Mouse (Mus musculus) forebrain, embryonic 16.5 days (tissue): ENCODE measurements at regions not wholly inside any gene's neighbourhood (a gene's known extent, or its start where the extent isn't known, plus 50 kb on each side); places are given as distances from the start of the nearest gene placed in this dataset.

Source experiments
- ATAC-seq: fragments of 200-750 bp; cut with Nextera tagmentation; 2 replicates; pipeline ENCODE4 v1.8.0; 2017; ENCODE audit warnings: mild to moderate bottlenecking, moderate library complexity
- H3K27ac ChIP-seq: fragments of 300-500 bp; sonication (generic); 2 replicates; pipeline ENCODE4 v1.5.1; 2014; ENCODE audit warnings: low read length, control low read depth
- H3K27me3 ChIP-seq: fragments of 300-500 bp; sonication (generic); replicated peaks from 2 replicates; pipeline ENCODE4 v1.6.1; 2014; ENCODE audit warnings: low read length; ENCODE audit not compliant: control insufficient read depth, insufficient read depth
- H3K36me3 ChIP-seq: fragments of 300-500 bp; sonication (generic); 2 replicates; pipeline ENCODE4 v1.6.1; 2014; ENCODE audit not compliant: control insufficient read depth, insufficient read depth
- H3K4me1 ChIP-seq: fragments of 300-500 bp; sonication (generic); replicated peaks from 2 replicates; pipeline ENCODE4 v1.6.1; 2014; ENCODE audit warnings: low read length; ENCODE audit not compliant: control insufficient read depth, insufficient read depth
- H3K4me2 ChIP-seq: fragments of 300-500 bp; sonication (generic); 2 replicates; pipeline ENCODE4 v1.6.1; 2014; ENCODE audit warnings: mild to moderate bottlenecking, low read length, control low read depth
- H3K4me3 ChIP-seq: fragments of 300-500 bp; sonication (generic); replicated peaks from 2 replicates; pipeline ENCODE4 v1.5.1; 2014; ENCODE audit warnings: mild to moderate bottlenecking, low read length, control low read depth
- H3K9ac ChIP-seq: fragments of 300-500 bp; sonication (generic); replicated peaks from 2 replicates; pipeline ENCODE4 v1.6.1; 2014; ENCODE audit warnings: low read depth, low read length, control low read depth
- H3K9me3 ChIP-seq: fragments of 300-500 bp; sonication (generic); 2 replicates; pipeline ENCODE4 v1.6.1; 2016; ENCODE audit warnings: low read length; ENCODE audit not compliant: control insufficient read depth
- WGBS: fragments of 180-500 bp; shearing (Covaris S2); extraction: QIAGEN DNeasy Blood & Tissue Kit; methylation state at CpG from one replicate; pipeline ENCODE4 v1.1.7; 2014; 5-methylcytosine and 5-hydroxymethylcytosine counted together

DNA sequence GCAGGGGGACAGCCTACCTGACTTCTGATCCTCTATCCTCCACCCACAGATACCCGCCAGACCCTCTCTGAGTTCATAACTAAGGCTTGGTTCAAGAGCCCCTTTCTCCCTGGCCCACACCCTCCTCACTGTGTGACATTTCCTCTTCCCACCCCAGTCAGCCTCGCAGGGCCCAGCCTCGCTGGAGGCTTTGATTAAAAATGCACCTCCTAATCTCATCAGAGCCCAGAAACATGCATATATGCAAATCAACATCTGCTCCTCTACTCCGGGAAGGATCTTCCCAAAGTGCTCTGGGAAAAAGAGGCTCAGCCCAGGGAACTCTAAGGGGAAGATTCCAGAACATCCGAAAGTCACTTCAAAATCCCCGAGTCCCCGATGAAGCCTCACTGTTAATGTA is 114.8 kb downstream of the Irx5 start:
- peak; percentile 80 for ATAC-seq
- no peaks in the 10 kb centered on the region for H3K36me3 ChIP-seq
- H3K9ac ChIP-seq = no peak overlapping the region
- peaks cover 12% of the 10 kb centered on the region for H3K4me1 ChIP-seq
- 47% methylated on average over 7 of the region's 7 CpGs for WGBS
- H3K4me3 ChIP-seq = no peak overlapping the region
- H3K9me3 ChIP-seq = no peaks in the 10 kb centered on the region
- H3K27ac ChIP-seq = no peak overlapping the region
- H3K27me3 ChIP-seq = peaks cover 3% of the 10 kb centered on the region; the same call in 1 of the 2 replicates
- H3K4me2 ChIP-seq = no peak overlapping the region

GRCm38 (mm10) chr8:92472817-92473216 is 115.4 kb downstream of the Irx5 start:
- no peak for ATAC-seq
- H3K4me1 ChIP-seq = peaks cover 12% of the 10 kb centered on the region
- WGBS = 76% methylated on average over 3 of the region's 3 CpGs

GRCm38 (mm10) chr8:92482393-92482792 is 125.0 kb downstream of the Irx5 start:
- 76% methylated on average over 5 of the region's 5 CpGs for WGBS
- no peak for ATAC-seq

More at GRCm38 (mm10) chr8:92472817-92473216, 115.4 kb downstream of the Irx5 start:
- H3K36me3 ChIP-seq = no peaks in the 10 kb centered on the region
- H3K27ac ChIP-seq = no peak overlapping the region
- H3K9me3 ChIP-seq = no peaks in the 10 kb centered on the region
- H3K9ac ChIP-seq = no peak overlapping the region
- H3K4me3 ChIP-seq = no peak overlapping the region
- H3K4me2 ChIP-seq = no peak overlapping the region
- H3K27me3 ChIP-seq = peaks cover 3% of the 10 kb centered on the region; the same call in 1 of the 2 replicates

DNA sequence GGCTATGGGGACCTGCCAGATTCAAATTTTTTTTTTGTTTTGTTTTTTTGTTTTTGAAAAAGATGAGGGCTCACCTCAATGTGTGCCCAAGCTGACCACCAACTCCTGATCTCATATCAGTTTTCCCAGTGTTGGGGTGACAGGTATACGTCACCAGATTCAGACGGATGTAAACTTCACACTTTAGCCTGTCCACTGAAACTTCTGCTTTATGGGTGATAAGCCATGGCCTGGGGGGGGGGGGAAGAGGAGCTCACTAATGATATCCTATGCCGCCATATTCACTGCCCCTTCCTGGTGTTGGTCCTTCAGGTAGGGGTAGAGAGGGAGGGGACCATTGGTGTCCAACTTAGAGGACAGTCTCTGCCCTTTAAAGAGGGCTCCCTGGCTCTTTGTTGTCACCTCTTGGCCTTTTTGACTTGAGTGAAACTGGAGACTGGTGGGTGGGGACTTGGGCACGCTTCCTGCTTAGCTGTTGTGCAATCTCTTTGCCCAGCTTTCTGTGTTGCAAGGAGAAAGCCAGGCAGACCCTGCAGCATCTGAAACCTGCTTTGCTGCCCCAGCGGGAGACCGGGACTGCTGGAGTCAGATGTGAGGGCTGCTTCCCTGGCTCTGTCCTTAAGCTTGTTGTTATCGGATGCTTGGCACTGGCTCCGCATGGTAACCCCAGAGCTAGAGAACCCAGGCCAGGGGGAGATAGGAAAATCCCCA is 125.8 kb downstream of the Irx5 start:
- Histone ChIP-seq H3K9me3 (no peaks in the 10 kb centered on the region), H3K36me3 (no peaks in the 10 kb centered on the region), H3K27ac (no peak overlapping the region), H3K4me1 (no peaks in the 10 kb centered on the region), H3K9ac (no peak overlapping the region), H3K4me3 (no peak overlapping the region), H3K27me3 (no peaks in the 10 kb centered on the region), H3K4me2 (no peak overlapping the region)
- 43% methylated on average over 8 of the region's 8 CpGs for WGBS
- ATAC-seq = no peak

More at GRCm38 (mm10) chr8:92482393-92482792, 125.0 kb downstream of the Irx5 start:
- H3K9me3 ChIP-seq = no peaks in the 10 kb centered on the region
- H3K27me3 ChIP-seq = no peaks in the 10 kb centered on the region
- no peaks in the 10 kb centered on the region for H3K36me3 ChIP-seq
- H3K27ac ChIP-seq = no peak overlapping the region
- H3K4me1 ChIP-seq = no peaks in the 10 kb centered on the region
- H3K4me2 ChIP-seq = no peak overlapping the region
- H3K9ac ChIP-seq = no peak overlapping the region
- no peak overlapping the region for H3K4me3 ChIP-seq

DNA sequence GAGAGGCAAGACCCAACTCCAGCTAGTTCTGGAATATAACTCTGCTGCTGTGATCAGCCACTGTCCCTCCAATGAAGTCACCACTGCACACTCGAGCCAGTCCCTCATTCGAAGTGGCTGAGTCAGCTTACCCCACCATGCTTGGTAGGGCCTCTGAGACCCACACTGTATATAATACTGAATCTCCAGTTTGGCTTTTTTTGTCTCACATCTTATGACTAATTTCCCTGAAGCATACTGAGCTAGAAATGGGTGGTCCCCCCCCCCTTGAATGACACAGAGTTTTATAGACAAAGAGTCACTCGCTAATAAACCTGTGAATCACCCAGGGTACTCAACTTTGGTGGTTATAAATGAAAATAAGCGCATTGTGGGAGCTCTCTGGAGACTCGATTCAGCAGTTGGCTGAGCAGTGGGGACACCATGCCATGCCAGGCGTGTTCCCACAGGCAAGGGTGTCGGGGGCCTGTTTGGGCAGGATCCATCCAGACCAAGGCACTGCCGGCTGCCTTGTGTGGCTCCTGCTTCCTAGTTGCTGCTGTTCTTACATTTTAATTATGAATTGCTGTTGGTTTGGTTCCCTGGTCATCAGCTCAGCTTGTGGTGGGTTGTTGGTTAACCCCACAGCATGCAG is 131.2 kb downstream of the Irx5 start:
- H3K9ac ChIP-seq = no peak overlapping the region
- ATAC-seq = no peak
- no peak overlapping the region for H3K4me3 ChIP-seq
- H3K27me3 ChIP-seq = no peaks in the 10 kb centered on the region
- H3K27ac ChIP-seq = no peak overlapping the region
- H3K36me3 ChIP-seq = no peaks in the 10 kb centered on the region
- 87% methylated on average over 8 of the region's 8 CpGs for WGBS
- H3K9me3 ChIP-seq = no peaks in the 10 kb centered on the region
- H3K4me1 ChIP-seq = no peaks in the 10 kb centered on the region
- H3K4me2 ChIP-seq = no peak overlapping the region

DNA sequence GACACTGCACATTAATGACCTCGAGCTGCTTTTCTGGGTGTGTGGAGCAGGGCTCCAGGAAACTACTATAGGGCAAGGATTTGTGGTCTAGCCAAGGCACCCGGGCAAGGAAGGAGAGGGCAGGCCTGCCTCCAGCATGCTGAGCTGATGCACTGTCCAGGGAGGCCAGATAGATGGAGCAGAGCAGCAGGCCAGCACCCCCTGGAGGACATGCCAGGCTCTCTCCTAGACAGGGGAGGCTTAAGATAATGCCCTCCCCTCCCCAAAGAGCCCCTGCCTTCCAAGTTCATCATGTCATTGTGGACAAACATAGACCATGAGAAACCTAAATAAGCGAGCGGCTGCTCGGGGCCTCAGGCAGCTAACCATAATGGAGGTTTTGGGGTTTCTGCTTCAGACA is 134.1 kb downstream of the Irx5 start:
- no peak overlapping the region for H3K9ac ChIP-seq
- no peaks in the 10 kb centered on the region for H3K36me3 ChIP-seq
- no peaks in the 10 kb centered on the region for H3K9me3 ChIP-seq
- no peaks in the 10 kb centered on the region for H3K27me3 ChIP-seq
- ATAC-seq = no peak
- 83% methylated on average over 5 of the region's 5 CpGs for WGBS
- H3K27ac ChIP-seq = no peak overlapping the region
- no peaks in the 10 kb centered on the region for H3K4me1 ChIP-seq
- H3K4me3 ChIP-seq = no peak overlapping the region
- no peak overlapping the region for H3K4me2 ChIP-seq

DNA sequence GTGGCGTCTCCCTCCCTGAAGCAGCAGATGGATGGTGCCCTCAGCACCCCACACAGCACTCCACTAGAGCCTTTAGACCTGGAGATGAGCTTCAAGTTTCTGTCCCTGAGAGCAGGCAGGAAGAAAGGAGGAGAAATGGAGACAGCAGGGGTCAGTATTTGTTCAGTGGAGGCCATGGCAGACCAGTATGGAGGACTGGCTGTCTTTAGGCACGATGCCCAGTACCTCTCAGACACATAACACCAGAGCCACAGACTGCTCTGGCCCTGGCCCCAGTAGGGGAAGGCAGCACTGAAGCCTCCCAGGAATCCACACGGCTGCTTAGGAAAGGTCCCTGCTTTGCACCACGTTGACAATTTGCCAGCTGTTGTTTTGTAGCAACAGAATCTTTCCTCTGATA is 136.0 kb downstream of the Irx5 start:
- ATAC-seq = peak; percentile 59; the same call in 1 of the 2 replicates
- Histone ChIP-seq H3K4me1 (no peaks in the 10 kb centered on the region), H3K9ac (no peak overlapping the region), H3K9me3 (no peaks in the 10 kb centered on the region), H3K4me2 (no peak overlapping the region), H3K27me3 (no peaks in the 10 kb centered on the region), H3K27ac (no peak overlapping the region), H3K36me3 (no peaks in the 10 kb centered on the region), H3K4me3 (no peak overlapping the region)
- 51% methylated on average over 4 of the region's 4 CpGs for WGBS

GRCm38 (mm10) chr8:92505552-92506281 is 148.3 kb downstream of the Irx5 start:
- H3K9me3 ChIP-seq = no peaks in the 10 kb centered on the region
- WGBS = 44% methylated on average over 7 of the region's 7 CpGs
- no peak overlapping the region for H3K27ac ChIP-seq
- H3K4me2 ChIP-seq = no peak overlapping the region
- no peak overlapping the region for H3K9ac ChIP-seq
- H3K36me3 ChIP-seq = no peaks in the 10 kb centered on the region
- ATAC-seq = no peak
- no peak overlapping the region for H3K4me3 ChIP-seq
- H3K4me1 ChIP-seq = no peaks in the 10 kb centered on the region
- H3K27me3 ChIP-seq = no peaks in the 10 kb centered on the region

GRCm38 (mm10) chr8:92506436-92506835 is 149.0 kb downstream of the Irx5 start:
- no peaks in the 10 kb centered on the region for H3K27me3 ChIP-seq
- WGBS = 56% methylated on average over 5 of the region's 5 CpGs
- no peaks in the 10 kb centered on the region for H3K9me3 ChIP-seq

More at GRCm38 (mm10) chr8:92506436-92506835, 149.0 kb downstream of the Irx5 start:
- Histone ChIP-seq H3K4me2 (no peak overlapping the region), H3K9ac (no peak overlapping the region), H3K4me3 (no peak overlapping the region), H3K27ac (no peak overlapping the region), H3K36me3 (no peaks in the 10 kb centered on the region), H3K4me1 (no peaks in the 10 kb centered on the region)
- no peak for ATAC-seq
